Mouse (Mus musculus) MEL-GATA-1-ER (cell line): ENCODE measurements around the gene Lnx1.

Experiments
- DNase-seq: peaks from one replicate; pipeline ENCODE4 v3.0.0-alpha.2; 2012; ENCODE audit warnings: low read depth; ENCODE audit errors: extremely low read depth

Gene Lnx1

GRCm38 (mm10) chr5:74654527-74654926, 48.2 kb downstream of the Lnx1 start:
- DNase-seq: no peak

DNA sequence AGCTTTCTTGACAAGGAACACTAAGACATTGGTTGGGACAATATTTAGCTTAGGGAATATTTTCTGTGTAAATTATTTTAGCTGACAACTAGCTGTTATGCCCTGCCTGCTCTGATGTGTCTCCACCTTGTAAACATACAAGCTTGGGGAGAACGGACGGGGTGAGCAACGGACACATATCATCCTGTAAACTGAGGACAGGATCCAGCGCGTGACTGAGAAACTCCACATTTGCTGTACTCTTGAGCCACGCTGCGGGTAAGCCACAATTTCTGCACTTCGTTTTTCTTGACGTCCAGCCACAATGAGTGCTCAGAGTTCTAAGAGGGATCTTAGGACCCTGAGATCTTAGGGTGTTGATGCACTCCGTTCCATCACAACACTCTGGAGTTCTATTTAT, 48.9 kb downstream of the Lnx1 start:
- DNase-seq: no peak

- DNase-seq: no peak
Observed at GRCm38 (mm10) chr5:74649122-74649521, 53.6 kb downstream of the Lnx1 start.

- no peak for DNase-seq
Observed at GRCm38 (mm10) chr5:74648216-74648615, 54.5 kb downstream of the Lnx1 start.

DNA sequence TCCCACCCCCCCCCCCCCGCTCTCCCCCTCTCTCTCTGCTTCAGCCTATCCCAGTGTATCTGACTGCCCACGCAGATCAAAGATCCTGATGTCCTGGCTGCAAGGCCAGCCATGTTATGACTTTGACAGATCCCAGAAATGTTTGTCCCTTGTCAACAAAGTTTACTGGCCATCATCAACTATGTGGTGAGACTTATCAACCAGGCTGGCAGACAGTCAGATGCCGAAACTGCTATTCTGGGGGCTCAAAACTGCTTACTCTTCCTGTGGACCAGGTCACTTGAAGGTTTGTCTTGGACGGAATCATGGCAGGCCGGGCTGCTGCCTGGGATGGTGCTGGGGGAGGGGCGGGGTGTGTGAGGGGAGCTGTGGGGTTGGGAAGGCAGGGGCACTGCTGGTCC, 55.1 kb downstream of the Lnx1 start:
- DNase-seq: no peak

- no peak for DNase-seq
Observed at GRCm38 (mm10) chr5:74642291-74642690, 60.4 kb downstream of the Lnx1 start.

DNA sequence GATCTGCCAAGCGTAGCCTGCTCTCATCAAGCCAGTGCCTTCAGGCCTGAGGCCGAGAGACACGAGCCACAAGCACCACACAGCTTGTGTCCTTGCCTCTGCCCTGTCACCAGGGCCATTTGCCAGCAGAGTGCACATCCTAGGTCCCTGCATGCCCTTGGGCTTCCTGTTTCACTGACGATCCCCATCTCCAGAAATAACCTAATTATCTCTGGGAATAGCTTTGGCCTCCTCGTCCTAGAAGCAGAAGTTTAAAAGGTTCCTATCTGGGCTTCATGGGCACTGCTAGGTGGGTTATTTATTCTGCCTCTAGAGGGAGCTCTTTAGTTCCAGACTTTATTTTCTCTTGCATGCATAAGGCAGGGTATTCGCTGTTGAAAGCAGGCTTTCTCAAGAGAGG, 61.7 kb downstream of the Lnx1 start:
- peak; percentile 46 for DNase-seq

DNA sequence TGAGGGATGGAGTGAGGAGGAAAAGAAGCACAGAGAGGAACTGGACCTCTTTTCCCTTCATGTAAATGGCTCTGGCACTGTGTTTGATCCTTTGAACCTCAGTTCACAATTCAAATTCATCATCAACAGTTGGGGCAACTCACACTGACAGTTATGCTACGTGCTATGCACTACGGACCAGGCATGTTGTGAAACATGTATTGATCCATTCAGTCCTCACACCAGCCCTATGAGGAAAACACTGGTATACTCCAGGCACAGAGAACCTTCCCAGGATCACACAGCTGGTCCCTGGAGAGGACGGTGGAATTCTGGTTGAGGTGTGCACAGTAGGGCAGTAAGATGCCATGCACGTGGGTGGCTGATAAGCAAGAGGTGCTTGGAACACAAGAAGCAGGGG, 62.2 kb downstream of the Lnx1 start:
- DNase-seq: no peak

GRCm38 (mm10) chr5:74639516-74639915, 63.2 kb downstream of the Lnx1 start:
- DNase-seq: no peak

GRCm38 (mm10) chr5:74634391-74634790, 68.3 kb downstream of the Lnx1 start:
- no peak for DNase-seq

GRCm38 (mm10) chr5:74633453-74633852, 69.3 kb downstream of the Lnx1 start:
- no peak for DNase-seq

DNA sequence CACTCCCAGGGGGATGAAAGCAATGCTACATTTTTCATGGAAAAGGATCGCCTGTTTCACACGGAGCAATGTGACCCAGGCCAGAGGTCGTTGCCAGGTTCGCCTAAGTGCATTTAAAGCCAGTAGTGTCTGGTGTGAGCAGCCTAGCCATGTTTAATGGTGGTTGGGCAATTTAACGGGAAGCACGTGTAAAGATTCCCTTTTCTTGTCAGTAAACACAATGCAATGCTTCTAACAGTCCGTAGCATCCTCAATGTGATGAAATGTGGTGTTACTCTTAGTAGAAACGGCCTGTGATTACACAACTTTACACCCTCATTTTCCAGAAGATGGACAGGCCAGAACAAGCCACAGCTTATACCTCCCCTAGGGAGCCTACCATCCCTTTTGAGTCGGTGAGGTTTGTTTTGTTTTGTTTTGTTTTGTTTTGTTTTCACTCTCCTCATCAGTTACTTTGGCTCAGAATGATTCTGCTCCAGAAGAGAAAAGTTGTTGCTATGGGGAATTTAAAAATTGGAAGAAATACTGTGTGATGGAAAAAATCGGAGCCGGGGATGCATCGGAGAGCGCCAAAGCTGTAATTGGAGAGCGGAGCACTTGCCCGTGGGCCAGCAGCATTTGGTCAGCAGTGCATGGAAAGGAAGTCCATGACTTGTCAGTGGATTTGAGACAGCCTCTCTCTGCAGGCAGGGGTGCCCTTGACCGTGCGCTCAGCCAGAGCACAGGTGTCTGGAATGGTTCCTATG, 70.2 kb downstream of the Lnx1 start:
- DNase-seq: no peak

DNA sequence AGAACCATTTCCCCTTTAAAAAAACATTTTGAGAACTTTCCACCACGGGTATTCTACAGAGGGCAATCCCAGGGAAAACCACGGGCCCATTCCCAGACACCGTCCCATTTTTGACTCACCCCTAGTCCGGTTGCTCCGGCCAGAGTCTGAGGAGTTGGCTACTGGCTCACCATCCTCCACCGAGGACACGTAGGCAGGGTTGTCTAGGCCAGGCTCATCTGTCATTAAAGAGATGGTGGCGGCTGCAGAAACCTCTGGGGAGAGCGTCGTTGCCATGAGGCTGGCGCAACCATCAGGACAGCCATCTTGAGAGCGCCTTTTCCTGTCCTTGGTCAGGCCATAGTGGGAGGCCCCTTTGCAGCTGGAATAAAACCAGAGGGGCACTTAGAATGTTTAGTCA, 74.7 kb downstream of the Lnx1 start:
- DNase-seq: no peak

DNA sequence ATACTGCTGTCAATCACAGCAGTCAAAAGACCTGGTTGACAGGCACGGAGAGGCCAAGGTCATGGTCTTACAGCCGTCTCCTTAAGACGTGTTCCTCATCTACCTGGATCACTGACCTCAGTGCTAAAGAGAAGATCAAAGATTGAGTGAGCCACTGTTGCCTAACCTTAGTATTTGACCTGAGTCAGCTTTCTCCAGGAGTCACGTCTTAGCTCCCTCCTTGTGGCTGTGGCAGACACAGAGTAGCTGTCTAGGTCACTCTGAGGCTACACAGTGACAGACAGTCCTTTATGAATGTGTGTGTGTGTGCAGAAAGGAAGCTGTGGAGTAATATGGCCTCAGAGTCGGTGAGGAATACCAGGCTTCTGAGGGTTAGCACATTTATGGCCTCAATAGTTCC, 78.3 kb downstream of the Lnx1 start:
- DNase-seq: no peak

DNA sequence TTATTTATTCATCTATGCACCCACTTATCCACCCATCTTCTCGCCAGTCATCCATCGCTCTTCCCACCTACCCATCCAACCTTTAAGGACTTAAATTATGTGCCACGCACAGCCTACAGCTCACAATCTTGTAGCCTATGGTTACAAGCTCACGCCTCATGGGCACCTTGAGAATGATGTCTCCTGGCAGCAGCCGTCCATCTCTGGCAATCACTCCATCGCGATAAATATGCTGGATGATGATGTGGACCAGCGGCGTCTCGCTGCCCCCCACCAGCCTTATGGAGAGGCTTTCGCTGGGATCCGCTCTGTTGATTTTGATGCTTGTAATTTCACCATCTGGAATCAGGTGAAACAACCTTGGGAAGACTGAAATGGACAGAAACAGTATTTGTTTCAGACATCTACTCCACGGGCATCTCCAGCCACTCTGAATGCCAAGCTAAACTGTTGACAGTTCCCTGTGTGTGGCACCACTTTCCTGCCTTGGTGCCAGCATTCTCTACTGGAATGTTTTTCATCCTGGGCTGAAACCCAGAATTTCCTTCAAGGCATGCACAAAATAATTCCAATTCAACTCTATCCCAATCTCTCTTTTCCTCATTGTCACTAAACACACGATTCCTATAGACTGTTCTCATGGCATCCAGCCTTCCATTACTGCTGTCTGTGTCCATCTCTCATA, 79.3 kb downstream of the Lnx1 start:
- DNase-seq: no peak

DNA sequence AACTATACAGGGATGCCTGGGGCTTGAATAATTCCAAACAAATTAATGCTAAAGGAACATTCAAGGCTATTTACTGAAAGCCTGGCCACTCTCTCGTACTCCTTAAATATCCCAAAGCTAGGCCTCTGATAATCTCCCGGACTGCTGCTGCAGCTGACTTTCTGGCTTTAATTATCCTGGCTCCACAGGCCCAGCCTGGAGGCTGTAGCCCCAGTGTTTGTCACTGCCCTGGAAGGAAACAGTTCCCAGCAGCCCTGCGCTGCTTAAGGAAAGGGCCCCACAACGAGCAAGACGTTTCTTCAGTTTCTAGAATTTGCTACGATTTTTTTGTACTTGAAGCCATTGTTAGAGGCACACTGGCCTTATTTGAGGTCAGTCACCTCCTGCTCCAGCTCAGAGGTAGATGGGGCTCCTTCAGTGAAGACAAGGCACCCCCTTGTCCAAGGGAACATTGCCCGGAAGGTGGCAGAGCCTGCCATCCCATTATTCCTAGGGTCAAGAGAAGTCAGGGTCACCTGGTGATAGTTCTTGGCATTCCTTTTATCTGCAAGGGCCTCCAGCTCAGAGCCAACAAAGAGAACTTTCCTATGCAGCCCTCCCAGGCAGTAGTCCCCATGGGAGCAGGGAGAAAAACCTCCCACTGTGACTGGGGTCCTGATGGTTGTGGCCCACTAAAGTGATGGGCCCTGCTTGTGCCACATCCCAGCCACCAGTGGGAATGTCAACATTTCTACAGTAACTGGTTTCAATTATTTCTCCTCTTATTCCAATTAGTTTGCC, 80.8 kb downstream of the Lnx1 start:
- no peak for DNase-seq

GRCm38 (mm10) chr5:74618573-74619059, 84.1 kb downstream of the Lnx1 start:
- DNase-seq: peak; percentile 14

DNA sequence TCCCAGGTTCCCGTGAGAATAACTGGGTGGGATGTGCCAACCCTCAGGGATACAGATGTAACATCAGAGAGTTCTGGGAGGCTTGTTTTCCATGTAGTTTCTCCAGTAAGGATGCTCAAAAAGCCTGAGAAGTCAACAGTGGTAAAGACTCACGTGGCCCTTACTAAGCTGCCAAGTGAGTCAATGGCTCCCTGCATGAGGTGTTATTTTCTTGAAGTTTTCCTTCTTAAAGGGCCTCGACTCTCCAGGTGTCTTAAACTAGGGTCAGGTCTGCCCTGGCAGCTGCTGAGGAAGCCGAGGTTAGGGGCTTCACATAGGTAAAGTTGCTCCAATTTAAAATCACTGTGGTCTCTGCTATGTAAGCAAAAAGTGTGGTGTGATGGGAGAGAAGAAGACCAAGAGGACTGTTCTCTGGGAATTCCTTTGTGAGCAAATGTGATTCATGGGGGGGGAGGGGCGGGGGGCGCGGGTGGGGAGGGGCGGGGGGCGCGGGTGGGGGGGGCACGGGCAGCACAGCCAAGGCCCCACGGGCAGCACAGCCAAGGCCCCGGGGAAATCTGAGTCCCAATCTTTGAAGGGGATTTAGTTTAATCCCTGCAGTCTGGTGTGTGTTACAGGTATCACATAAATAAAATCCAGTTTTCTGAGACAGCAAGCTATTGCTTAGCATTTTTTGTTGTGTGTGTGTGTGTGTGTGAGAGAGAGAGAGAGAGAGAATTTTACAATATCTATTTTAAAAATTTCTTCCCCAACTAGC, 84.7 kb downstream of the Lnx1 start:
- DNase-seq: no peak

DNA sequence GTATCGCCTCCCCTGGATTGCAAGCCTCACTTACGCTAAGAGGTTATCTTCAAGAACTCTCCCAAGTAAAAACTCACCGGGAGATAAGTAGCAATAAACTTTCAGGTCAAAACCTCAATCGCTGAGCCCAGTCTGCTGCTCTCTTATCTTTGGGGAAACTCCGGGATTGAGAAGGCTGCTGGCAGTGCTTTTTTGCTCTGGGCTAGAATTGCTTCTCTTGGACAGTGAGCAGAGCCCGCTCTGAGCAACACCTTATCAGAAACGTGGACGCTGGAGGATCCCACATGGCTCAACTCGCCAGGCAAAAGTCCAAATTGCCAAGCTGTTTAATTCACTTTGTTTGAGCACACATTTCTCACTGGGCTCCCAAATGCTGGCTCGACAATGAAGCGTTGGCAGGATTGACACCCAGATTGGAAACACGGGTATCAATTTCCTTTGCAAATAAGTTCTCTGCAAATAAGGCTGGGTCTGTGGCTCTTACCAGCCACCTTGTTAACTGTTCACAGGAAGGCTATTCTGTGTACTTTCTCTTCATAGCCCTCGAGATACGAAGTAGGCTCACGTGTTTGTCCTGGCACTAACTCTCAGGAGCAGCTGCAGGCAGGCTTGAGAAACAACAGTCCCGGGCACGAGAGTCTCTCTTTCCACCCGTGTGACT, 89.1 kb downstream of the Lnx1 start:
- no peak for DNase-seq

- no peak for DNase-seq
Observed at GRCm38 (mm10) chr5:74612713-74613112, 90.0 kb downstream of the Lnx1 start.

DNA sequence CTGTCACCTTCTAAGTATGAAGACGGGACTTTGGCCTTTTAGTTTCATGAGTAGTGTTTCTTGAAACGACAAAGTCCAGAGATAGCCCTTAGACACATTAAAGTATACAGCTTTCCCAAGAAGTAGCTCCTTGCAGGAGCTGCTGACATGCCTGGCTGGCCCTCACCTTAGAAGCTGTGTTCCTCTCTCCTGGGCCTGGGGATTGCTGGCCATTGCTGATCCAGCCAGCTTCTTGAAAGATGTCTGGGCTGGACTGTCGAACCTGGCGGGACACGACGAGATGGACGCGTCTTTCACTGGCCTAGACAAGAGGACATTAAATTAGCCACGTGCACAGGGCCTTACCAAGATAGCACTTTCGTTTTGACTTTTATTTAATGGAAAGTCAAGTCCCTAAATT, 92.2 kb downstream of the Lnx1 start:
- DNase-seq: no peak
